Mouse (Mus musculus): Measurements from ENCODE around the gene Gm20388. TPM values are rescaled to one million over a fixed set of nuclear protein-coding genes. Genes with fewer than 3 reads are reported as not detected.

Gene Gm20388
- polyA plus RNA-seq, 1 experiment from 2014 or later, result 5.3 TPM

DNA sequence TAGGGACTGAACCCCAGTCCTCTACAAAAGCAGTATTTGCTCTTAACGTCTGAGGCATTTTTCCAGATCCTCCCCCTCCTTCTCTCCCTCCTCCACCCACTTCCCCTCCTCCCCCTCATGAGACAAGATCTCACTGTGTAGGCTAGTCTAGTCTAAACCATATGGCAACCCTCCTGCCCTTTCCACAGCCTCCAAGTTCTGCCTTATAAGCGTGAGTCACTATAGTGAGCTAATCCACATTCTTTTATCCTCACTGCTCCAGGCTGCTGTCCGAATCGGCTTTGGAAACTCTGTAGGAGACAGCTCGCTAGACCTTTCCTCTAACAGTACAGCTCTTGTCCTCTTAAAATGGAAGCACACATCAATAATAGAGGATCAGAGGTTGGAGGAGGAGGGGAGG lies 3956.3 kb downstream of the Gm20388 start:
- no peaks in the 10 kb centered on the region for H3K9me3 ChIP-seq (ENCODE audit: control insufficient read depth, low read length)
- no peak for ATAC-seq (replicated peaks; ENCODE audit: low FRiP score)
- no peaks in the 10 kb centered on the region for H3K36me3 ChIP-seq (ENCODE audit: control insufficient read depth, insufficient read depth, low read length)
- peaks cover 6% of the 10 kb centered on the region; the same call in 1 of the 2 replicates for H3K27me3 ChIP-seq (replicated peaks; ENCODE audit: control insufficient read depth, insufficient read depth, low read length)
- no peak for DNase-seq (ENCODE audit: low spot score)
- no peak overlapping the region for H3K9ac ChIP-seq (ENCODE audit: low read depth, low read length)
- H3K4me3 ChIP-seq (ENCODE audit: low read depth, low read length), result no peak overlapping the region
- no peaks in the 10 kb centered on the region; the same call in 1 of the 2 replicates for H3K4me1 ChIP-seq (replicated peaks; ENCODE audit: control insufficient read depth, insufficient read depth, low read length)
- no peak overlapping the region for H3K4me2 ChIP-seq
- 45% methylated on average over 5 of the region's 5 CpGs for WGBS
- H3K27ac ChIP-seq (ENCODE audit: low read depth, low read length), result no peak overlapping the region

DNA sequence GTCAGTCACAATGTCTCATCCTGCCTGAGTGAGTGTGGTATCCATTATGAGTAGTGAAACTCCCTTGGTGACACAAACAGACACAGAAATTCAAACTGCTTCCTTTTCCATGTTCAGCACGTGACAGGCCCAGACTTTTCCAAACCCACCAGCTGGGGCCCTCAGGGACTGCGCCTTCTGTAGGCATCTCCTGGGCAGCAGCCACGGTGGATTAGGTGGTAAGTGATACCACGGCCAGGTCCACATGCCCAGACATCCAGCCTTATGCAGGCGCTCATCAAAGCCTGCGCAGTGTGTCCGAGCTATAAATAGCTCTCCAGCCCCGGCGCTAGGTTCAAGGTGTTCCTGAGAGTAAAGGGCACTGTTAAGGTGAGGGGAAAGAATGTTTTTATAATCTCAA lies 3961.4 kb downstream of the Gm20388 start:
- H3K9ac ChIP-seq (ENCODE audit: low read depth, low read length), result no peak overlapping the region
- no peaks in the 10 kb centered on the region for H3K27me3 ChIP-seq (replicated peaks; ENCODE audit: control insufficient read depth, insufficient read depth, low read length)
- DNase-seq (ENCODE audit: low spot score) (no peak), ATAC-seq (replicated peaks; ENCODE audit: low FRiP score) (no peak)
- no peak overlapping the region for H3K27ac ChIP-seq (ENCODE audit: low read depth, low read length)
- no peaks in the 10 kb centered on the region for H3K9me3 ChIP-seq (ENCODE audit: control insufficient read depth, low read length)
- no peak overlapping the region for H3K4me3 ChIP-seq (ENCODE audit: low read depth, low read length)
- no peaks in the 10 kb centered on the region for H3K36me3 ChIP-seq (ENCODE audit: control insufficient read depth, insufficient read depth, low read length)
- H3K4me2 ChIP-seq, result no peak overlapping the region
- H3K4me1 ChIP-seq (replicated peaks; ENCODE audit: control insufficient read depth, insufficient read depth, low read length), result no peaks in the 10 kb centered on the region
- WGBS, result 79% methylated on average over 9 of the region's 9 CpGs

DNA sequence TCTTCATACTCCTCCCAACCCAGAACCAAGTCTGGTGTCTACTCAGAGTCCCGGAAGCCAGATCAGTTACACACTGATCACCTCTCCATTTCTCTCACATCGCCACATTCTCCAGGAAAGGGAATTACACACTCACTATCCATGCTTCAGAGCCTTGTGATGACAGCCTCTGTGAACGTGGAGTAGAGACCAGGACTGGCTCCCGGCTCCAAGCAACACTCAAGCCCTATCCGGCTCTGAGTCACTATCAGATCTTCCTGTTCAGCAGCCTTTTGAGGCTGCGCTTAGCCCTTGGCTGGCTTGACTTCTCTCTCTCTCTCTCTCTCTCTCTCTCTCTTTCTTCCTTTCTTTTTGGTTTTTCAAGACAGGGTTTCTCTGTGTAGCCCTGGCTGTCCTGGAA lies 3962.7 kb downstream of the Gm20388 start:
- no peaks in the 10 kb centered on the region for H3K27me3 ChIP-seq (replicated peaks; ENCODE audit: control insufficient read depth, insufficient read depth, low read length)
- H3K9ac ChIP-seq (ENCODE audit: low read depth, low read length), result no peak overlapping the region
- H3K36me3 ChIP-seq (ENCODE audit: control insufficient read depth, insufficient read depth, low read length), result no peaks in the 10 kb centered on the region
- no peak overlapping the region for H3K27ac ChIP-seq (ENCODE audit: low read depth, low read length)
- H3K4me3 ChIP-seq (ENCODE audit: low read depth, low read length), result no peak overlapping the region
- no peak overlapping the region for H3K4me2 ChIP-seq
- no peak for DNase-seq (ENCODE audit: low spot score)
- H3K9me3 ChIP-seq (ENCODE audit: control insufficient read depth, low read length), result no peaks in the 10 kb centered on the region
- H3K4me1 ChIP-seq (replicated peaks; ENCODE audit: control insufficient read depth, insufficient read depth, low read length), result no peaks in the 10 kb centered on the region
- 67% methylated on average over 6 of the region's 6 CpGs for whole genome bisulfite sequencing
- no peak for ATAC-seq (replicated peaks; ENCODE audit: low FRiP score)

DNA sequence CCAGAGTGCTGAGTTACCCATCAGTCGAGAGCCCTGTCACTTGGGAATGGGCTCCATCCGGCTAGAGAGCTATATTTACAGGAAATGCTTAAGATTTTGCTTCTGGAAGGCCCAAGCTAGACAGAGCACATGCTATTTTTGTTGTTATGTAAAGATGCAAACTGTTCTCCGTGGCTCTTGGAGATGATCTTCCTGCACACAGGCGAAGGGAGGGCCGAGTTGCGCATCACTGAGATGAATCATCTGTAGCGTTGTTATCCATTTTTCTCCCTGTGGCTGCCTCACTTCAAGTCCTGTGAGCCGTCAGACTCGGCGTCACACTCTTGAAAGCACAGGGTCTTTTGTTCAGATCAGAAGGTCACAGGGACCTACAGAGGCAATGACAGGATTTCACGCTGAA lies 3963.7 kb downstream of the Gm20388 start:
- H3K4me2 ChIP-seq, result no peak overlapping the region
- no peaks in the 10 kb centered on the region for H3K36me3 ChIP-seq (ENCODE audit: control insufficient read depth, insufficient read depth, low read length)
- ATAC-seq (replicated peaks; ENCODE audit: low FRiP score) (no peak), DNase-seq (ENCODE audit: low spot score) (no peak)
- no peaks in the 10 kb centered on the region for H3K9me3 ChIP-seq (ENCODE audit: control insufficient read depth, low read length)
- WGBS, result 79% methylated on average over 11 of the region's 11 CpGs
- H3K4me1 ChIP-seq (replicated peaks; ENCODE audit: control insufficient read depth, insufficient read depth, low read length), result no peaks in the 10 kb centered on the region
- no peak overlapping the region for H3K4me3 ChIP-seq (ENCODE audit: low read depth, low read length)
- no peak overlapping the region for H3K27ac ChIP-seq (ENCODE audit: low read depth, low read length)
- no peaks in the 10 kb centered on the region for H3K27me3 ChIP-seq (replicated peaks; ENCODE audit: control insufficient read depth, insufficient read depth, low read length)
- H3K9ac ChIP-seq (ENCODE audit: low read depth, low read length), result no peak overlapping the region

DNA sequence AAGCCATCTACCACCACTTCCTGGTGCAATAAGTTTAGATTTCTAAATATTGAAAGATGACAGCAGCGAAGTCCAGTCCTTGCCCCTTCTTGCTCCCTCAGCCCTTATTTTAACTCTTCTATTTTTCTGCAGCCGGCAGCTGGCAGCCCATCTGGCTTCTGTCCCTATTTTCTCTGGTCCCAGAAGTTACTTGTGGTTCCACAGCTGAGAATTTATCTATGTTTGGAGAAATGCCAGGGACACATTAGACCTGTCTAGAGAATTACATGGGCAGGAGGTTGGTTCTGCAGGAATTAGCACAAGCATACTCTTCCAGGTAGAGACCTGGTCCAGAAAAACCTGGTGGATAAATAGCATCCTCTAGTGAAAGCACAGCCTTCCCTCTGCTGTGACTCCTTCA lies 3967.2 kb downstream of the Gm20388 start:
- H3K36me3 ChIP-seq (ENCODE audit: control insufficient read depth, insufficient read depth, low read length), result no peaks in the 10 kb centered on the region
- no peaks in the 10 kb centered on the region; the same call in 1 of the 2 replicates for H3K27me3 ChIP-seq (replicated peaks; ENCODE audit: control insufficient read depth, insufficient read depth, low read length)

DNA sequence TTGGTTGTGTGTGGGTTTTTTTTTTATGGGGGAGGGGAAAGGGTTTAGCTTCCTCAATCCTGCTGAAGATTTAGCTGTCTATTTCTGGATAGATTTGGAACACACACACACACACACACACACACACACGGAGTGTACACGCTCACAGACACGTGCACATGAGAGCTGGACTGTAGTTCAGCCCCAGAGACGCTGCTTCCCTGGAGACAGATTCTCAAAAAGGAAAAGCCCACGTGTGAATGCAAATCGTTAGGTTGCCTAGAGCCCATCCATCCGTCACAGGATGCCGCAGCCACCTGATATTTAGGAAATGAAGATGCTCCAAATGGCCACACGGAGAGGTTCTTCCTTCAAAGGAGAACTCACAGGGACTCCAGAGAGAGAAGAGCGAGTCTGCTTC lies 3969.6 kb downstream of the Gm20388 start:
- 61% methylated on average over 10 of the region's 10 CpGs for WGBS
- no peak overlapping the region for H3K4me3 ChIP-seq (ENCODE audit: low read depth, low read length)
- no peak overlapping the region for H3K4me2 ChIP-seq
- no peaks in the 10 kb centered on the region for H3K36me3 ChIP-seq (ENCODE audit: control insufficient read depth, insufficient read depth, low read length)
- ATAC-seq (replicated peaks; ENCODE audit: low FRiP score) (no peak), DNase-seq (ENCODE audit: low spot score) (no peak)
- H3K27ac ChIP-seq (ENCODE audit: low read depth, low read length), result no peak overlapping the region
- H3K27me3 ChIP-seq (replicated peaks; ENCODE audit: control insufficient read depth, insufficient read depth, low read length), result peaks cover 18% of the 10 kb centered on the region
- peaks cover 3% of the 10 kb centered on the region; the same call in 1 of the 2 replicates for H3K4me1 ChIP-seq (replicated peaks; ENCODE audit: control insufficient read depth, insufficient read depth, low read length)
- no peaks in the 10 kb centered on the region for H3K9me3 ChIP-seq (ENCODE audit: control insufficient read depth, low read length)
- H3K9ac ChIP-seq (ENCODE audit: low read depth, low read length), result no peak overlapping the region

More for the DNA sequence above, 3967.2 kb downstream of the Gm20388 start:
- Histone ChIP-seq H3K27ac (ENCODE audit: low read depth, low read length) (no peak overlapping the region), H3K4me2 (no peak overlapping the region), H3K4me1 (replicated peaks; ENCODE audit: control insufficient read depth, insufficient read depth, low read length) (no peaks in the 10 kb centered on the region), H3K4me3 (ENCODE audit: low read depth, low read length) (no peak overlapping the region), H3K9me3 (ENCODE audit: control insufficient read depth, low read length) (no peaks in the 10 kb centered on the region), H3K9ac (ENCODE audit: low read depth, low read length) (no peak overlapping the region)
- 69% methylated on average over 2 of the region's 2 CpGs for WGBS
- ATAC-seq (replicated peaks; ENCODE audit: low FRiP score) (no peak), DNase-seq (ENCODE audit: low spot score) (no peak)

DNA sequence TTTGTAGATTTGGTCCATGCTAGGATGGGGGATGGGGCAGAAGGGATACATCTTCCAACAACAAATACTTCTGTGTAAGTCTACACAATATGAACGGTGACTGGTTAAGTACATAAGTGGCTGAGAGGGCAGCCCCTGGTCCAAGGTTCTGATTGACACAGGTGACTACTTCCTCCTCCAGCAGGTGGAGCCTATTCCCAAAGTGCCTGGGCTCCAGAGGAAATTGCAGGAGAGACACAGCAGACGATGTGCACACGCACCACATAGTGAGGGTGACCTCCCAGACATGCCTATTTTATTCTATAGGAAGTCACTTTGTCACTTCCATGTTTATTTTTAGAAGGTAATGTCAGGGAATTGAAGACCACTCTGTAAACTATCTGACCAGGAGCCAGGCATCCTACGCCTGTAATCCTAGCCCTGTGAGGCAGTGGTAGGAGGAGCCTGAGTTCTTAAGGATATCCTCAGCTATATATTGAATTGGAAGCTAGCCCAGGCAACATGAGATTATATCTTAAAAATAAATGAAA lies 3970.2 kb downstream of the Gm20388 start:
- 45% methylated on average over 4 of the region's 4 CpGs for WGBS
- no peak overlapping the region for H3K27ac ChIP-seq (ENCODE audit: low read depth, low read length)
- no peak overlapping the region for H3K4me2 ChIP-seq
- ATAC-seq (replicated peaks; ENCODE audit: low FRiP score) (no peak), DNase-seq (ENCODE audit: low spot score) (no peak)
- no peak overlapping the region for H3K4me3 ChIP-seq (ENCODE audit: low read depth, low read length)
- no peaks in the 10 kb centered on the region for H3K9me3 ChIP-seq (ENCODE audit: control insufficient read depth, low read length)
- H3K9ac ChIP-seq (ENCODE audit: low read depth, low read length), result no peak overlapping the region
- no peaks in the 10 kb centered on the region for H3K36me3 ChIP-seq (ENCODE audit: control insufficient read depth, insufficient read depth, low read length)
- peaks cover 24% of the 10 kb centered on the region for H3K27me3 ChIP-seq (replicated peaks; ENCODE audit: control insufficient read depth, insufficient read depth, low read length)
- H3K4me1 ChIP-seq (replicated peaks; ENCODE audit: control insufficient read depth, insufficient read depth, low read length), result peaks cover 3% of the 10 kb centered on the region; the same call in 1 of the 2 replicates

DNA sequence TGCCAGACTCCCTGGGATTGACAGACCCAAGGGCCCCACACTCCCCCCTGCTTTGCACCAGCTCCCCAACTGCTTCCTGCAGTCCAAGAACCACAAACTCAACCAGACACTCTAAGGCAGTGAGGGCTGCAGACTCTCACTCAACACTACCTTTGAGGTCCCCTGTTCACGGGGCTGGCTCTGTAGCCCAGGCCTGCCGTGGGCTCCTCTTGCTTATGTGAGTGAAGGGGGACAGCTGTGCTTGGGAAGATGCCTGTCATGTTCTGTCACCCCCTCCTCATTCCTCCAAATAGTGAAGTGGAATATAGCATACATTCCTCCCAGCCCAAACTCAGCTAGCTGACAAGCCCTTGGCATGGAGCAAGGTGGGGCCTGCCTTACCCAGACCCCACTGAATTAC lies 3971.8 kb downstream of the Gm20388 start:
- peaks cover 27% of the 10 kb centered on the region for H3K27me3 ChIP-seq (replicated peaks; ENCODE audit: control insufficient read depth, insufficient read depth, low read length)
- no peak overlapping the region for H3K4me3 ChIP-seq (ENCODE audit: low read depth, low read length)
- WGBS, result 67% methylated on average over 2 of the region's 2 CpGs
- H3K4me1 ChIP-seq (replicated peaks; ENCODE audit: control insufficient read depth, insufficient read depth, low read length), result peaks cover 3% of the 10 kb centered on the region; the same call in 1 of the 2 replicates
- no peaks in the 10 kb centered on the region for H3K36me3 ChIP-seq (ENCODE audit: control insufficient read depth, insufficient read depth, low read length)
- no peaks in the 10 kb centered on the region for H3K9me3 ChIP-seq (ENCODE audit: control insufficient read depth, low read length)
- H3K9ac ChIP-seq (ENCODE audit: low read depth, low read length), result no peak overlapping the region
- H3K27ac ChIP-seq (ENCODE audit: low read depth, low read length), result no peak overlapping the region
- DNase-seq (ENCODE audit: low spot score) (no peak), ATAC-seq (replicated peaks; ENCODE audit: low FRiP score) (no peak)
- H3K4me2 ChIP-seq, result no peak overlapping the region

DNA sequence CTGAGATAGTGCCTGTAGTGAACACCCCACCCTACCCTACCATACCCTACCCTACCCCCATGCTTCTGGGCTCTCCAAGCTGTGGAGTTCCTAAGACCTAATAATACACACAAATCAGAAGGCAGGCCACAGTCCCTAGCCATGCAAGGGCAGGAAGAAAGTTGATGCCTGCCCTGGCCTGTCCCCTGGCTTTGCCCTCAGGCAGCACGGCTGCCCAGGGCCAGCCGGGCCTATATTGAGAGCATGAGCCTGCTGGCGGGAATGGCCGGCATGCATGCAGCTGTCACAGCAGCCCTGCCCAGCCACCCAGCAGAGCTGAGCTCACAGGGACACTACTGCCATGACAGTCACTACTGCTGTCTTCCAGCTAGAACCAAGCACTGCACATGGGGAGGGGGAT lies 3972.5 kb downstream of the Gm20388 start:
- DNase-seq (ENCODE audit: low spot score) (no peak), ATAC-seq (replicated peaks; ENCODE audit: low FRiP score) (no peak)
- Histone ChIP-seq H3K4me2 (no peak overlapping the region), H3K9ac (ENCODE audit: low read depth, low read length) (no peak overlapping the region), H3K27ac (ENCODE audit: low read depth, low read length) (no peak overlapping the region), H3K4me3 (ENCODE audit: low read depth, low read length) (no peak overlapping the region), H3K9me3 (ENCODE audit: control insufficient read depth, low read length) (no peaks in the 10 kb centered on the region), H3K27me3 (replicated peaks; ENCODE audit: control insufficient read depth, insufficient read depth, low read length) (peaks cover 29% of the 10 kb centered on the region), H3K36me3 (ENCODE audit: control insufficient read depth, insufficient read depth, low read length) (no peaks in the 10 kb centered on the region), H3K4me1 (replicated peaks; ENCODE audit: control insufficient read depth, insufficient read depth, low read length) (peaks cover 3% of the 10 kb centered on the region; the same call in 1 of the 2 replicates)
- 88% methylated on average over 4 of the region's 4 CpGs for WGBS
